Mouse (Mus musculus) lung, adult 2 months (tissue): ENCODE measurements around the gene Kdm2b. TPM values are rescaled to one million over a fixed set of nuclear protein-coding genes. Genes with fewer than 3 reads are reported as not detected.

Source experiments
- DNase-seq: peaks from one replicate; pipeline ENCODE4 v3.0.0; 2022
- H3K4me1 ChIP-seq: fragments of 200-500 bp; 2 replicates; pipeline ENCODE4 v1.6.1; 2011; ENCODE audit warnings: low read length; ENCODE audit not compliant: control insufficient read depth, insufficient read depth
- H3K4me3 ChIP-seq: fragments of 200-500 bp; replicated peaks from 2 replicates; pipeline ENCODE3; 2011; ENCODE audit warnings: low read depth, mild to moderate bottlenecking, control low read depth, low read length; ENCODE audit errors: extremely low read depth
- CTCF ChIP-seq: fragments of 200-500 bp; IDR thresholded peaks from 2 replicates; pipeline ENCODE4 v1.5.1; 2011; ENCODE audit warnings: mild to moderate bottlenecking, low read length, control low read depth; ENCODE audit not compliant: insufficient read depth
- POLR2A ChIP-seq: fragments of 200-500 bp; IDR thresholded peaks from 2 replicates; pipeline ENCODE4 v1.6.1; 2011; ENCODE audit warnings: low read depth, mild to moderate bottlenecking, control low read depth, low read length, borderline replicate concordance; ENCODE audit errors: extremely low read depth
- WGBS: fragments of 180-500 bp; shearing (Covaris S2); methylation state at CpG from one replicate; pipeline ENCODE4 v1.1.7; 2018; 5-methylcytosine and 5-hydroxymethylcytosine counted together
- polyA plus RNA-seq: library from polyadenylated mRNA; depleted of rRNA; stranded (reverse); fragments of >200 nt; gene quantifications from 2 replicates; pipeline ENCODE4 v1.2.3, GENCODE M21; 2012; rRNA removed

Gene Kdm2b
- polyA plus RNA-seq, 1 experiment, result 20.1 TPM

DNA sequence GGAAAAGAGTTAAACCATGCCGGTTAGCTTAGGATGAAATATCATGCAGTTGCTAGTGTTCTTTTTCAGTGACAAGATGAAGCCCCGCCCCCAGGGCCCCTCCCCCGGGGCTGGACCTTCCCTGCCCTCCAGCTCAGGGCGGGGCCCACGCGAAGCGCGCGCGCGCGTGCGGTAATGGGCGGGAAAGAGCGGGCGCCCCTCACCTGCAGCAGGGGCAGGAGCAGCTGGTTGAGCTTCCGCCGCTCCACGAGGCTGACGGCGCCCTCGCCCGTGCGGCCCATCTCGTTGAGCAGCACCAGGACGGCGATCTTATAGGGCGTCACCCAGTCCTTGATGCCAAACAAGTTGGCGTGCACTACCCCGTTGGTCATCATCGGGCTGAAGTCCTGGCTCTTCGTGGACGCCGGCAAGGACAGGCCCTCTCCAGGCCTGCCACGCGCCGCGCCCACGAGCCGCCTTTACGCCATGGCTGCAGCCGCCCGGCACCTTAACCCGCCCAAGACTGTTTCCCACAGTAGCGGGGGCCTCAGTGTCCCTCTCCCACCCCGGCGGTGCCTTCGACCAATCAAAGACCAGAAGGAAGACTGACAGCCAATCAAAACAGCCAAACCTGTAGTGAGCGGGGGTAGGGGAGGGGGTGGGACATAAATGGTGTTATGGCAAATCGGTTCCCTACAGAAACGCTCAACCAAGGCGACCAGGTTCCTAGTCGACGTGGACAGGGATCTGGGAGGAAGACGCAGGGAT lies 168.7 kb downstream of the Kdm2b start, which contains the start of gene Anapc5:
Gene Anapc5 (minus strand): TSS at position 563 of the 747 bp plus-strand sequence.
- DNase-seq, result peak; percentile 86
- Histone ChIP-seq H3K4me3 (peak within 1 kb of the TSS; percentile 98), H3K4me1 (no peaks in the 10 kb centered on the region)
- TF ChIP-seq CTCF (no peak), POLR2A (peak; percentile 71)
- under 1% methylated on average over 55 of the region's 55 CpGs for WGBS

Other genes starting within 250 kb of the Kdm2b start
- 33.3 and 35.6 TPM in 2 replicates for gene Camkk2, start 210.4 kb downstream of the Kdm2b start, polyA plus RNA-seq
- gene Anapc5, start 168.5 kb downstream of the Kdm2b start, polyA plus RNA-seq, result 207 and 274 TPM in 2 replicates
- 7.8 and 9.6 TPM in 2 replicates for gene Rnf34, start 139.8 kb downstream of the Kdm2b start, polyA plus RNA-seq
- gene Orai1, start 25.3 kb upstream of the Kdm2b start, polyA plus RNA-seq, result 113 and 137 TPM in 2 replicates
- 0.77 and 2.9 TPM in 2 replicates for gene Morn3, start 57.2 kb upstream of the Kdm2b start, polyA plus RNA-seq
- 10.4 and 12.1 TPM in 2 replicates for gene Tmem120b, start 78.6 kb upstream of the Kdm2b start, polyA plus RNA-seq
- 10.0 and 10.8 TPM in 2 replicates for gene Rhof, start 142.9 kb upstream of the Kdm2b start, polyA plus RNA-seq
- gene Setd1b, start 152.4 kb upstream of the Kdm2b start, polyA plus RNA-seq, result 12.9 and 15.2 TPM in 2 replicates
- 19.3 and 21.5 TPM in 2 replicates for gene Psmd9, start 179.6 kb upstream of the Kdm2b start, polyA plus RNA-seq
- 1.4 and 2.2 TPM in 2 replicates for gene Hpd, start 192.9 kb upstream of the Kdm2b start, polyA plus RNA-seq